Mouse (Mus musculus) testis, adult 2 months (tissue): ENCODE measurements around the gene Col9a2. TPM values are rescaled to one million over a fixed set of nuclear protein-coding genes. Genes with fewer than 3 reads are reported as not detected.

Experiments
- H3K27ac ChIP-seq: fragments of 200-500 bp; 2 replicates; pipeline ENCODE4 v1.5.1; 2012; ENCODE audit warnings: low read depth, low read length; ENCODE audit not compliant: control insufficient read depth, insufficient read depth
- H3K27me3 ChIP-seq: fragments of 200-500 bp; 2 replicates; pipeline ENCODE4 v1.6.1; 2012; ENCODE audit warnings: mild to moderate bottlenecking, low read length, moderate library complexity; ENCODE audit not compliant: control insufficient read depth, insufficient read depth
- H3K36me3 ChIP-seq: fragments of 200-500 bp; 2 replicates; pipeline ENCODE4 v1.6.1; 2012; ENCODE audit warnings: mild to moderate bottlenecking, low read length; ENCODE audit not compliant: control insufficient read depth, insufficient read depth
- H3K4me1 ChIP-seq: fragments of 200-500 bp; 2 replicates; pipeline ENCODE4 v1.6.1; 2012; ENCODE audit warnings: low read length; ENCODE audit not compliant: control insufficient read depth, insufficient read depth
- H3K4me3 ChIP-seq: fragments of 200-500 bp; 2 replicates; pipeline ENCODE4 v1.5.1; 2012; ENCODE audit warnings: low read depth, mild to moderate bottlenecking, low read length, moderate library complexity, mixed read lengths; ENCODE audit not compliant: control insufficient read depth
- CTCF ChIP-seq: fragments of 200-500 bp; IDR thresholded peaks from 2 replicates; pipeline ENCODE4 v1.5.1; 2012; ENCODE audit warnings: low read depth, mild to moderate bottlenecking, inconsistent platforms, low read length, moderate library complexity; ENCODE audit not compliant: control insufficient read depth, insufficient read depth, insufficient replicate concordance
- POLR2A ChIP-seq: fragments of 200-500 bp; IDR thresholded peaks from 2 replicates; pipeline ENCODE4 v1.6.1; 2012; ENCODE audit warnings: low read depth, mild to moderate bottlenecking, inconsistent platforms, low read length, moderate library complexity; ENCODE audit not compliant: control insufficient read depth
- polyA plus RNA-seq: library from polyadenylated mRNA; depleted of rRNA; stranded (reverse); fragments of >200 nt; gene quantifications from 2 replicates; pipeline ENCODE4 v1.2.3, GENCODE M21; 2012; rRNA removed

Col9a2 gene
- 0.04 and 0.10 TPM in 2 replicates for polyA plus RNA-seq

- Histone ChIP-seq H3K36me3 (no peaks in the 10 kb centered on the region), H3K4me3 (peak within 1 kb of the TSS; percentile 81), H3K4me1 (peaks cover 5% of the 10 kb centered on the region), H3K27ac (no peak within 1 kb of the TSS), H3K27me3 (no peaks in the 10 kb centered on the region; the same call in 1 of the 2 replicates)
- no peak for TF ChIP-seq CTCF
- no peak for TF ChIP-seq POLR2A
Observed at GRCm38 (mm10) chr4:121039331-121040115, at the start of gene Col9a2. Gene Col9a2, plus strand, starts transcription at chr4:121039385.

GRCm38 (mm10) chr4:120992284-120992683, 46.9 kb upstream of the Col9a2 start:
- Histone ChIP-seq H3K4me1 (no peaks in the 10 kb centered on the region), H3K27ac (no peak overlapping the region), H3K27me3 (no peaks in the 10 kb centered on the region), H3K4me3 (no peak overlapping the region), H3K36me3 (no peaks in the 10 kb centered on the region)
- TF ChIP-seq CTCF, result no peak
- no peak for TF ChIP-seq POLR2A

GRCm38 (mm10) chr4:120993025-120993424, 46.2 kb upstream of the Col9a2 start:
- Histone ChIP-seq H3K27me3 (no peaks in the 10 kb centered on the region), H3K27ac (no peak overlapping the region), H3K36me3 (no peaks in the 10 kb centered on the region), H3K4me3 (no peak overlapping the region), H3K4me1 (no peaks in the 10 kb centered on the region)
- no peak for TF ChIP-seq CTCF
- TF ChIP-seq POLR2A, result no peak

GRCm38 (mm10) chr4:120995911-120996310, 43.3 kb upstream of the Col9a2 start:
- H3K27ac ChIP-seq, result no peak overlapping the region
- H3K4me3 ChIP-seq, result no peak overlapping the region
- TF ChIP-seq POLR2A (no peak), CTCF (no peak)
- H3K4me1 ChIP-seq, result no peaks in the 10 kb centered on the region
- H3K36me3 ChIP-seq, result no peaks in the 10 kb centered on the region
- no peaks in the 10 kb centered on the region for H3K27me3 ChIP-seq

GRCm38 (mm10) chr4:121001042-121001441, 38.1 kb upstream of the Col9a2 start:
- TF ChIP-seq POLR2A (no peak), CTCF (no peak)
- no peaks in the 10 kb centered on the region for H3K4me1 ChIP-seq
- no peaks in the 10 kb centered on the region for H3K36me3 ChIP-seq
- no peak overlapping the region for H3K27ac ChIP-seq
- no peaks in the 10 kb centered on the region for H3K27me3 ChIP-seq
- no peak overlapping the region for H3K4me3 ChIP-seq

- H3K27ac ChIP-seq, result no peak overlapping the region
- H3K4me3 ChIP-seq, result no peak overlapping the region
- H3K36me3 ChIP-seq, result no peaks in the 10 kb centered on the region
- H3K4me1 ChIP-seq, result no peaks in the 10 kb centered on the region
- TF ChIP-seq POLR2A, result no peak
- TF ChIP-seq CTCF, result no peak
- H3K27me3 ChIP-seq, result no peaks in the 10 kb centered on the region
Observed at GRCm38 (mm10) chr4:121001659-121002058, 37.5 kb upstream of the Col9a2 start.

GRCm38 (mm10) chr4:121002400-121003171, 36.6 kb upstream of the Col9a2 start:
- TF ChIP-seq POLR2A, result no peak
- no peak for TF ChIP-seq CTCF
- no peak overlapping the region for H3K4me3 ChIP-seq

More at GRCm38 (mm10) chr4:121002400-121003171, 36.6 kb upstream of the Col9a2 start:
- H3K36me3 ChIP-seq, result no peaks in the 10 kb centered on the region
- no peak overlapping the region for H3K27ac ChIP-seq
- H3K27me3 ChIP-seq, result no peaks in the 10 kb centered on the region
- H3K4me1 ChIP-seq, result no peaks in the 10 kb centered on the region
